Mouse (Mus musculus) forebrain, postnatal 0 days (tissue): ENCODE measurements around the gene Cep170. TPM values are rescaled to one million over a fixed set of nuclear protein-coding genes. Genes with fewer than 3 reads are reported as not detected.

Experiments
- ATAC-seq: fragments of 200-750 bp; cut with Nextera tagmentation; 2 replicates; pipeline ENCODE4 v1.8.0; 2017; ENCODE audit warnings: mild to moderate bottlenecking, moderate library complexity
- DNase-seq: peaks from one replicate; pipeline ENCODE4 v3.0.0-alpha.2; 2015
- H3K27ac ChIP-seq: fragments of 300-500 bp; sonication (generic); 2 replicates; pipeline ENCODE4 v1.5.1; 2014; ENCODE audit warnings: low read depth, mild to moderate bottlenecking, antibody characterized with exemption, low read length, moderate library complexity, mixed read lengths
- H3K27me3 ChIP-seq: fragments of 300-500 bp; sonication (generic); 2 replicates; pipeline ENCODE4 v1.6.1; 2014; ENCODE audit warnings: mild to moderate bottlenecking, low read length, mixed read lengths; ENCODE audit not compliant: insufficient read depth
- H3K36me3 ChIP-seq: fragments of 300-500 bp; sonication (generic); 2 replicates; pipeline ENCODE4 v1.6.1; 2014; ENCODE audit warnings: mild to moderate bottlenecking, moderate library complexity; ENCODE audit not compliant: insufficient read depth
- H3K4me1 ChIP-seq: fragments of 300-500 bp; sonication (generic); 2 replicates; pipeline ENCODE4 v1.6.1; 2014; ENCODE audit warnings: antibody characterized with exemption; ENCODE audit not compliant: insufficient read depth
- H3K4me2 ChIP-seq: fragments of 300-500 bp; sonication (generic); 2 replicates; pipeline ENCODE4 v1.6.1; 2014; ENCODE audit warnings: low read depth, mild to moderate bottlenecking, moderate library complexity
- H3K4me3 ChIP-seq: fragments of 300-500 bp; sonication (generic); 2 replicates; pipeline ENCODE4 v1.5.1; 2014; ENCODE audit warnings: low read depth, low read length, mixed read lengths
- H3K9ac ChIP-seq: fragments of 300-500 bp; sonication (generic); 2 replicates; pipeline ENCODE4 v1.6.1; 2014; ENCODE audit warnings: mild to moderate bottlenecking
- H3K9me3 ChIP-seq: fragments of 300-500 bp; sonication (generic); 2 replicates; pipeline ENCODE4 v1.6.1; 2016; ENCODE audit warnings: low read length
- CTCF ChIP-seq: sonication (generic); IDR thresholded peaks from 2 replicates; pipeline ENCODE4 v1.5.1; 2016; ENCODE audit warnings: antibody characterized with exemption, control low read depth, low read depth
- WGBS: fragments of 180-500 bp; shearing (Covaris S2); extraction: QIAGEN DNeasy Blood & Tissue Kit; methylation state at CpG from one replicate; pipeline ENCODE4 v1.1.7; 2014; 5-methylcytosine and 5-hydroxymethylcytosine counted together
- polyA plus RNA-seq: library from polyadenylated mRNA; unstranded; fragments of >200 nt; fragmentation: Nextera tagmentation; extraction: Ambion mirVana; gene quantifications from 2 replicates; pipeline ENCODE4 v1.2.1, GENCODE M21; 2015
- total RNA-seq: library from RNA; depleted of rRNA; stranded (reverse); fragments of >200 nt; gene quantifications from 2 replicates; pipeline ENCODE4 v1.2.3, GENCODE M21; 2014

Gene Cep170
- total and polyA plus RNA-seq, 2 experiments from 2014 or later: 99.6 to 233 TPM

DNA sequence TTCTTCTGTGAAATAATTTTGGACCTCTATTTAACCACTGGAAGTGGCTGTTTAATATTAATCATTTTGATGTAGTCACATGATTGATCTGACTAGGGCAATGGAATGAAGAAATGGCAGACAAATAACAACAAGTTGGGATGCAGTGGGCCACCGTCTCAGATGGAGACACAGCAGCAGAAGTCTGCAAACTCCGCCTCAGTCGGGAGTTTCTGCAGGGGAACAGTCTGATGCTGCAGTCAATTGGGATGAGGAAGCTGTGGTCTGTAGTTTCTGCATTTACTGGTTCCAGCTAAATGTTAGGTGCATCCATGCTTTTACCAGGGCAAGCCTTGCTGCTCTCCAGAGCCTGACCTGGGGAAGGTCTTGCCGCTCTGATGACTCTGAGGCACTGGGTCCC lies 2.9 kb upstream of the Cep170 start:
- no peak for ATAC-seq
- WGBS: 86% methylated on average over 4 of the region's 4 CpGs

DNA sequence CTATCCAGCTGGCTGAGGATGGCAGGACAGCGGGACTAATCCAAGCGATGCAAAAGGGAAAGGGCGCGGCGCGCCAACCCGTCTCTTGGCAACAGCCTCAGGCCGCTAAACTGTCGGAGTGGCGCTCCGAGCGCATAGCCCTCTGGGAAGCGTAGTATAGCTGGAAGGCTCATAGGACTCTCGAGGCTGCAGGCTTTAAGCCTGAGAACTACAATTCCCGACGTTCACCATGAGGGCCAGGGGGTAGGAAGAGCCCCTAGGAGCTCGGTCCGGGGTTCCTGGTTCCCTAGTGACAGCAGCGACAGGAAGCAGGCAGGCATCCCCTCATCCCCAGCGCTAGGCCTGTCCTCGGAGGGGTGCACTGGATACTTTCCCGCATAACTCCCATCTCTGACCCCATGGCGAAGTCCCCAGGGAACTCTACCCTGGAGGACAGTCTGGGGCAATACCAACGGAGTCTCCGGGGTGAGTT lies 760 bp upstream of the Cep170 start, which contains the start of gene Sdccag8:
Gene Sdccag8 (plus strand): TSS at position 70 of the 472 bp plus-strand sequence.
- Histone ChIP-seq H3K9ac (peak within 1 kb of the TSS; percentile 98), H3K27ac (peak within 1 kb of the TSS; percentile 100), H3K36me3 (no peaks in the 10 kb centered on the region), H3K4me1 (peaks cover 7% of the 10 kb centered on the region), H3K27me3 (no peaks in the 10 kb centered on the region), H3K4me2 (peak within 1 kb of the TSS; percentile 68), H3K4me3 (peak within 1 kb of the TSS; percentile 89), H3K9me3 (no peaks in the 10 kb centered on the region)
- no peak; the same call in 1 of the 2 replicates for TF ChIP-seq CTCF
- ATAC-seq (peak; percentile 95), DNase-seq (peak; percentile 96)
- WGBS: under 1% methylated on average over 25 of the region's 25 CpGs

More for the DNA sequence above, 2.9 kb upstream of the Cep170 start:
- H3K9ac ChIP-seq: no peak overlapping the region
- H3K27ac ChIP-seq: no peak overlapping the region
- H3K4me2 ChIP-seq: no peak overlapping the region
- DNase-seq: no peak
- H3K4me1 ChIP-seq: no peaks in the 10 kb centered on the region
- H3K27me3 ChIP-seq: no peaks in the 10 kb centered on the region
- TF ChIP-seq CTCF: no peak
- H3K36me3 ChIP-seq: no peaks in the 10 kb centered on the region
- no peaks in the 10 kb centered on the region for H3K9me3 ChIP-seq
- H3K4me3 ChIP-seq: no peak overlapping the region

DNA sequence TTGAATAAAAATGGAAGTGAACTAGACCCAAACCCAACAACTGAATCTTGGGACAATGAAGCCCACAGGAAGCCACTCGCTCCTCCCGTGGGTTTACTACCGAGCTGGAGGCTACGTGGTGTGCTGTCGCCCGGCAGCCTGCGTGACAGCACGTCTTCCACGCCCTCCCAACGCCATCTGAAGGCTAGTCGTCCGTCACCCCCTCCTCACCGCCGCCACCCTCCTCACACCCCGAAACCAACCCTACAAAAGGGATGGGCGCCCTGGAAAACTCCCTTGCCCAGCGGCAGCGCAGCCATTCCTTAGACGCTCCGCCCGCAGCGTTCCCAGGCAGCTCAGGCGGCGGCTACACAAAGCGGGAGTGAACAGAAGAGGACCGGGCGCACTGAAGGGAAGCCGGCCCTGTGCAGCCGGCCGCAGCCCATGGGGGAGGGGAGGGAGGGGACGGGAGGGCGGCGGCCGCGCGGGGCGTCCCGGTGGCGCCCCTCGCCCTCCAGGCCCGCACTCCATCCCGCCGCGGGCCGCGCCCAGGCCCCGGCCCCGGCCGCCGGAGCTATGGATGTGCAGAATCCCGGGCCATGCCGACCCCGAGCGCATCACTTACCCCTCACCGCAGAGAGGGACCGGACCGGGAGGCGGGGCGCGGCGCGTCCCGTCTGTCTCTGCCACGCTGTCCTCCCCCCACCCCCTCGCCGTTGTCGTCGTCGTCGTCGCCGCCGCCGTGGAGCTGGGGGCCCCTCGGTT lies 403 bp downstream of the Cep170 start:
- no peak; the same call in 1 of the 2 replicates for TF ChIP-seq CTCF
- Histone ChIP-seq H3K4me2 (peak overlapping the region; percentile 68), H3K27me3 (no peaks in the 10 kb centered on the region), H3K4me1 (peaks cover 16% of the 10 kb centered on the region), H3K36me3 (no peaks in the 10 kb centered on the region), H3K9me3 (no peaks in the 10 kb centered on the region), H3K27ac (peak overlapping the region; percentile 100), H3K9ac (peak overlapping the region; percentile 98), H3K4me3 (peak overlapping the region; percentile 89)
- ATAC-seq (peak; percentile 30), DNase-seq (peak; percentile 78)
- under 1% methylated on average over 66 of the region's 75 CpGs for WGBS

DNA sequence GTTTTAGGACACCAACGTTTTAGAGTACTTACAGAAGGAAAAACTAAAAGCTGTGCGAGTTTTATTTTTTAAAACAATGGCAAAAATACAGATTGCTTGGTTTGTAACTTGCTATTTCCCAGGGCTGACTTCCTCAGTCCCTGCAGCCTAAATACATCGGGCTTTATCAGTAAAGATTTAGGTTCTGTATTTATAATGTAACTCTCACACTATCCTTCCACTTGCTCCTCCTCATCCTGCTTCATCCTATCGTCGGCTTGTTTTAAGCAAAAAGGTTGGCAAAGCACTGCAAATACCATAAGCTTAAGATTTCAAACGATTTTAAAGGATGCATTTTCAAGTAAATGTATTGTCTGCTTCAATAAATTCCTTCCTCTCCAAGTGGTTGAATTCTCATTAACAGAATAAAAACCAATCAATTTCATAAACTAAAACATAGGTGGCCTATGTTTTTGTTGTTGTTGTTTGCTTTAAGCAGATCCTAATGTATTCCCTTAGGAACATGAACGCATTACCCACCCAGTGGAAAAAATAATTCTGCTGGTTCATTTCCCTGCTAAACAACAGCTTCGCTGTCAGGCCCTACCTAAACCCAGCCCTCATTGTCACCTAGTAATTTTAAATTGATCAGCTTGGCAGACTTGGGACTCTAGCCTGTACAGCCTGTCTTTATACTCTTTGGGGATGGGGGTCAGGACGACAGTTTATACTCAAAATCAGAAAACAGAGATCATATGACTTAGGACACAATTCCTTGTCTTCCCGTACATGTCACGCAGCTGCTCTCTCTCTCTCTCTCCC lies 1.2 kb downstream of the Cep170 start:
- H3K27ac ChIP-seq: peak overlapping the region; percentile 100
- 9% methylated on average over 11 of the region's 11 CpGs for WGBS
- peak overlapping the region; percentile 68 for H3K4me2 ChIP-seq
- no peaks in the 10 kb centered on the region for H3K27me3 ChIP-seq
- ATAC-seq (no peak), DNase-seq (peak; percentile 17)
- TF ChIP-seq CTCF: no peak
- H3K4me1 ChIP-seq: peaks cover 21% of the 10 kb centered on the region
- peak overlapping the region; percentile 89 for H3K4me3 ChIP-seq
- no peaks in the 10 kb centered on the region for H3K36me3 ChIP-seq
- H3K9me3 ChIP-seq: no peaks in the 10 kb centered on the region
- peak overlapping the region; percentile 98 for H3K9ac ChIP-seq

DNA sequence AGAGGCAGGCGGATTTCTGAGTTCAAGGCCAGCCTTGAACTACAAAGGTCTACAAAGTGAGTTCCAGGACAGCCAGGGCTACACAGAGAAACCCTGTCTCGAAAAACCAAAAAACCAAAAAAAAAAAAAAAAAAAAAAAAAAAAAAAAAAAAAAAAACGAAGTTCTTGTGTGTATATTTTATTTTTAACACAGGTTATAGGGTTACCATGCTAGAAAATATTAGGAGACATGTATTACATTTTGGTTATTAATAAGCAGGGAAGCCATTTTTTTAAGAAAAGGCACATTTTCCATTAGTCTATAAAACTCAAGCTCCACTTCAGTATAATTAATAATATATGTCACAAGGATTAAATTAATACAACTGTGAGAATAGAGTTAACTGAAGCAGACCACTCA lies 2.0 kb downstream of the Cep170 start:
- no peak for TF ChIP-seq CTCF
- 79% methylated on average over 3 of the region's 3 CpGs for WGBS
- peak overlapping the region; percentile 98; the same call in 1 of the 2 replicates for H3K9ac ChIP-seq
- H3K4me3 ChIP-seq: peak overlapping the region; percentile 89
- H3K4me1 ChIP-seq: peaks cover 21% of the 10 kb centered on the region
- peak overlapping the region; percentile 68 for H3K4me2 ChIP-seq
- ATAC-seq (no peak), DNase-seq (no peak)
- peak overlapping the region; percentile 100; the same call in 1 of the 2 replicates for H3K27ac ChIP-seq
- no peaks in the 10 kb centered on the region for H3K27me3 ChIP-seq
- H3K36me3 ChIP-seq: no peaks in the 10 kb centered on the region
- no peaks in the 10 kb centered on the region for H3K9me3 ChIP-seq

DNA sequence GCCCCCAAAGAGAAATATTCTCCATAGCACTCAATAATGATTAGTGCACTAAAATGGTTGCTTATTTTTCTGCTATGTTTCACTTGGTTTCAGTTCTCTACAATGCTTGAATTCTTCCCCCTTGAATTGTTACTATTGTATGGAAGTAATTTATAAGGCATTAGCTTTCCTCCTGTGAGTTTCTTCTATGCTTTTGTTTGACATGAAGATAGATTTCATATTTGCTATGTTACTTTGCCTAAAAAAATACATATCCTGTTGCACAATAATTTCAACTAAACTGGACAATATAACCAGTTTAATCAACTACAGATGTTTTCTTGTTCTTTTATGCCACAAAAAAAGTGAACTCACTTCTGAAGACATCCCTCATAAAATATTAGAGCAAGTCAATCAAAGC lies 3.7 kb downstream of the Cep170 start:
- TF ChIP-seq CTCF: no peak
- no peaks in the 10 kb centered on the region for H3K27me3 ChIP-seq
- no peak overlapping the region for H3K27ac ChIP-seq
- H3K4me2 ChIP-seq: no peak overlapping the region
- DNase-seq (no peak), ATAC-seq (no peak)
- H3K4me3 ChIP-seq: no peak overlapping the region
- H3K36me3 ChIP-seq: no peaks in the 10 kb centered on the region
- H3K9me3 ChIP-seq: no peaks in the 10 kb centered on the region
- no peak overlapping the region for H3K9ac ChIP-seq
- H3K4me1 ChIP-seq: peaks cover 21% of the 10 kb centered on the region
